Mouse (Mus musculus) liver, postnatal 0 days (tissue): ENCODE measurements around the gene Cstb. TPM values are rescaled to one million over a fixed set of nuclear protein-coding genes. Genes with fewer than 3 reads are reported as not detected.

ENCODE experiments used
- ATAC-seq: fragments of 200-750 bp; cut with Nextera tagmentation; 2 replicates; pipeline ENCODE4 v1.8.0; 2017; ENCODE audit warnings: mild to moderate bottlenecking, moderate library complexity
- DNase-seq: peaks from one replicate; pipeline ENCODE4 v3.0.0-alpha.2; 2016
- H3K27ac ChIP-seq: fragments of 300-500 bp; sonication (generic); 2 replicates; pipeline ENCODE4 v1.5.1; 2014; ENCODE audit warnings: antibody characterized with exemption, moderate library complexity, mild to moderate bottlenecking, low read depth
- H3K27me3 ChIP-seq: fragments of 300-500 bp; sonication (generic); 2 replicates; pipeline ENCODE4 v1.6.1; 2014; ENCODE audit warnings: low read length, control low read depth, mixed read lengths; ENCODE audit not compliant: insufficient read depth
- H3K36me3 ChIP-seq: fragments of 300-500 bp; sonication (generic); replicated peaks from 2 replicates; pipeline ENCODE4 v1.6.1; 2014; ENCODE audit warnings: mild to moderate bottlenecking, control low read depth, low read length, moderate library complexity, mixed read lengths; ENCODE audit not compliant: insufficient read depth
- H3K4me1 ChIP-seq: fragments of 300-500 bp; sonication (generic); 2 replicates; pipeline ENCODE4 v1.6.1; 2014; ENCODE audit warnings: antibody characterized with exemption, mild to moderate bottlenecking, control low read depth; ENCODE audit not compliant: insufficient read depth
- H3K4me2 ChIP-seq: fragments of 300-500 bp; sonication (generic); 2 replicates; pipeline ENCODE4 v1.6.1; 2014; ENCODE audit warnings: low read depth, mild to moderate bottlenecking, low read length, moderate library complexity, mixed read lengths
- H3K4me3 ChIP-seq: fragments of 300-500 bp; sonication (generic); 2 replicates; pipeline ENCODE4 v1.5.1; 2014; ENCODE audit warnings: low read depth, low read length
- H3K9ac ChIP-seq: fragments of 300-500 bp; sonication (generic); replicated peaks from 2 replicates; pipeline ENCODE4 v1.6.1; 2014; ENCODE audit warnings: mild to moderate bottlenecking, moderate library complexity
- H3K9me3 ChIP-seq: fragments of 300-500 bp; sonication (generic); 2 replicates; pipeline ENCODE4 v1.6.1; 2016; ENCODE audit warnings: mild to moderate bottlenecking, control low read depth, low read length, mixed read lengths
- CTCF ChIP-seq: sonication (generic); IDR thresholded peaks from 2 replicates; pipeline ENCODE4 v1.5.1; 2016; ENCODE audit warnings: antibody characterized with exemption, low read depth
- EP300 ChIP-seq: IDR thresholded peaks from 2 replicates; pipeline ENCODE4 v1.6.1; 2016; ENCODE audit warnings: antibody characterized with exemption, low read depth, mild to moderate bottlenecking
- WGBS: fragments of 180-500 bp; shearing (Covaris S2); extraction: QIAGEN DNeasy Blood & Tissue Kit; methylation state at CpG from one replicate; pipeline ENCODE4 v1.1.7; 2014; ENCODE audit not compliant: insufficient replicate concordance; 5-methylcytosine and 5-hydroxymethylcytosine counted together
- microRNA-seq: library from miRNA; unstranded; fragments of <30 nt; microRNA quantifications from one replicate; pipeline ENCODE4, GENCODE M21; 2016
- polyA plus RNA-seq: library from polyadenylated mRNA; unstranded; fragments of >200 nt; fragmentation: Nextera tagmentation; extraction: Ambion mirVana; gene quantifications from 2 replicates; pipeline ENCODE4 v1.2.1, GENCODE M21; 2015

Cstb gene
- polyA plus RNA-seq, 1 experiment from 2014 or later, result 187 TPM

- H3K36me3 ChIP-seq, result no peaks in the 10 kb centered on the region
- no peak for ATAC-seq
- H3K9me3 ChIP-seq, result no peaks in the 10 kb centered on the region
- H3K27ac ChIP-seq, result no peak overlapping the region
- H3K27me3 ChIP-seq, result no peaks in the 10 kb centered on the region
- no peak for DNase-seq
- no peak overlapping the region for H3K4me2 ChIP-seq
- 76% methylated on average over 2 of the region's 2 CpGs for WGBS
- H3K9ac ChIP-seq, result no peak overlapping the region
- H3K4me3 ChIP-seq, result no peak overlapping the region
- H3K4me1 ChIP-seq, result peaks cover 20% of the 10 kb centered on the region
- TF ChIP-seq CTCF (no peak), EP300 (no peak)
These were observed 42.4 kb downstream of the Cstb start for GRCm38 (mm10) chr10:78467761-78468310.

DNA sequence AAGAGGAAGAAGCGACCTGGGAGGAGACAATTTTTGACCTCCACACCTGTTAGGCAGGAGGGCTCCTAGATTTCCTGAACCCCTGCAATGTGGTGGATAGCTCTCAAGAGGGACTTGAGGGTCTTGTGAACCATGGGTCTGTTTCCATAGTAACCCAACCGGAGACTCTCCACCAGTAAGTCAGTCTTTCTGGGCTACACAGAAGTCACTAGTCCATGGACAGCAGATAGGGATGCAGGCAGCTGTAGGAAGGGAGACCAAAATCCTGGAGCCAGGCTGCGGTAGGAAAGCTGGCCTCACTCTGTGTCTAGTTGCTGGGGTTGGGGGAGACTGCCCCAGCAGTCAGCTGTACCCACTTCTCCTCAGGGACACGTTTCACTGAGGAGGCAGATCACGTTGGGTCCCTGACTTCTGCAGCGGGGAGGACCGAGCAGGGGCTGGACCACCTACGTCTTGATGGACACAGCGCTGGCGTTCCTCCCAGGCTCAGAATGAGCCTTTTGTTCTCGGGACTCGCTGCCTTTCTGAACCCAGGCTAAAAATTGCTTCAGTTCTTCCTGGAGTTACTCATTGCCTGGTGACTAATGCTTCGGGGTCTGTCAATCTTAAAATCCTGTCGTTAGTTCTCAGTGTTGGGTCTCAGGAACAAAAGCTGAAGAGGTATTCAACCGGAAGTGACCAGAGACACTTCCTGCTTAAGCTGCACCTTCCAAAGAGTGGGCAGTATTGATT lies 45.3 kb downstream of the Cstb start:
- Histone ChIP-seq H3K27me3 (no peaks in the 10 kb centered on the region), H3K4me2 (no peak overlapping the region), H3K36me3 (no peaks in the 10 kb centered on the region), H3K4me3 (no peak overlapping the region), H3K9ac (no peak overlapping the region), H3K9me3 (no peaks in the 10 kb centered on the region), H3K4me1 (no peaks in the 10 kb centered on the region), H3K27ac (no peak overlapping the region)
- 37% methylated on average over 15 of the region's 15 CpGs for WGBS
- DNase-seq, result no peak
- peak; percentile 17; the same call in 1 of the 2 replicates for ATAC-seq
- no peak for TF ChIP-seq CTCF
- TF ChIP-seq EP300, result no peak

GRCm38 (mm10) chr10:78472046-78472445 lies 46.6 kb downstream of the Cstb start:
- ATAC-seq (no peak), DNase-seq (no peak)
- Histone ChIP-seq H3K9me3 (no peaks in the 10 kb centered on the region), H3K27me3 (no peaks in the 10 kb centered on the region), H3K4me1 (no peaks in the 10 kb centered on the region), H3K36me3 (no peaks in the 10 kb centered on the region), H3K27ac (no peak overlapping the region), H3K9ac (no peak overlapping the region), H3K4me3 (no peak overlapping the region), H3K4me2 (no peak overlapping the region)
- 70% methylated on average over 3 of the region's 3 CpGs for WGBS
- no peak for TF ChIP-seq CTCF
- TF ChIP-seq EP300, result no peak

GRCm38 (mm10) chr10:78473434-78473833 lies 48.0 kb downstream of the Cstb start:
- DNase-seq (no peak), ATAC-seq (no peak)
- Histone ChIP-seq H3K36me3 (no peaks in the 10 kb centered on the region), H3K27me3 (no peaks in the 10 kb centered on the region), H3K9me3 (no peaks in the 10 kb centered on the region), H3K27ac (no peak overlapping the region), H3K4me3 (no peak overlapping the region), H3K4me1 (no peaks in the 10 kb centered on the region), H3K9ac (no peak overlapping the region), H3K4me2 (no peak overlapping the region)
- TF ChIP-seq EP300 (no peak), CTCF (no peak)
- 51% methylated on average over 5 of the region's 5 CpGs for WGBS

DNA sequence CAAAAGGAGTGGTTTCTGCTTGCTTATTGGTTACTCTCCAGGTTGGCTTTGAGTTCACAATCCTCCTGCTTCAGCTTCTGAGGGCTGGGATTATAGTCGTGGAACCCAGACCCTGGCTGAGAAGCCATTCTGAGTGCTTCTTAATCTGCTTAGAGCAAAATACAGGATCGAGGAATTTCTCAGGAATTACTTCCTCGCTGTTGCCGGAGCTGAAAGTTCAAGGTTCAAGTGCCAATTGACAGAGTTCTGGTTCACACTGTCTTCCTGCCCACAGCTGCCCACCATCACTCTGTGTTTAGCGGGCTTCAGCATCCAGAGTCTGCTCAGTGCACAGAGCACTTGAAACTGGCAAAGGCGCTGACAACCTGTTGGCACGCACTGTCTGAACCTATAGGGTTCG lies 49.3 kb downstream of the Cstb start:
- Histone ChIP-seq H3K27me3 (no peaks in the 10 kb centered on the region), H3K9ac (no peak overlapping the region), H3K4me3 (no peak overlapping the region), H3K36me3 (no peaks in the 10 kb centered on the region), H3K9me3 (no peaks in the 10 kb centered on the region), H3K27ac (no peak overlapping the region), H3K4me1 (no peaks in the 10 kb centered on the region), H3K4me2 (no peak overlapping the region)
- DNase-seq, result no peak
- no peak for ATAC-seq
- TF ChIP-seq CTCF, result no peak
- no peak for TF ChIP-seq EP300
- 67% methylated on average over 8 of the region's 8 CpGs for WGBS

- Histone ChIP-seq H3K36me3 (no peaks in the 10 kb centered on the region), H3K9me3 (no peaks in the 10 kb centered on the region), H3K4me3 (no peak overlapping the region), H3K9ac (no peak overlapping the region), H3K27ac (no peak overlapping the region), H3K27me3 (no peaks in the 10 kb centered on the region), H3K4me1 (peaks cover 6% of the 10 kb centered on the region), H3K4me2 (no peak overlapping the region)
- DNase-seq (no peak), ATAC-seq (no peak)
- TF ChIP-seq CTCF (no peak), EP300 (no peak)
- WGBS, result 31% methylated on average over 4 of the region's 4 CpGs
These were observed 51.4 kb downstream of the Cstb start for GRCm38 (mm10) chr10:78476821-78477220.

Small RNA genes lying within 50 kb of the gene (microRNA-seq; reads per million reads assigned to microRNA genes)
- gene Mir6410, result not detected
- gene Mir6907, result 1.2 reads per million
- not detected for gene Mir6908

Other genes with a start within 250 kb of the Cstb start
- 5.3 and 6.1 TPM in 2 replicates for gene Pwp2, start 240.5 kb upstream of the Cstb start, polyA plus RNA-seq
- 13.9 and 14.7 TPM in 2 replicates for gene Trappc10, start 181.0 kb upstream of the Cstb start, polyA plus RNA-seq
- gene Agpat3, start 73.2 kb upstream of the Cstb start, polyA plus RNA-seq, result 154 and 171 TPM in 2 replicates
- 93.5 and 95.5 TPM in 2 replicates for gene Rrp1, start 12.6 kb upstream of the Cstb start, polyA plus RNA-seq
- 10.1 and 11.0 TPM in 2 replicates for gene Pdxk, start 39.3 kb downstream of the Cstb start, polyA plus RNA-seq
- gene Olfr1358, start 91.8 kb downstream of the Cstb start, polyA plus RNA-seq, result 0.09 TPM in 1 of 2 replicates, not detected in the other
- gene Ilvbl, start 148.7 kb downstream of the Cstb start, polyA plus RNA-seq, result 37.1 and 39.1 TPM in 2 replicates
- gene Syde1, start 166.3 kb downstream of the Cstb start, polyA plus RNA-seq, result 1.5 TPM in 2 replicates
- gene Olfr1357, start 192.4 kb downstream of the Cstb start, polyA plus RNA-seq, result not detected in 2 replicates